Mouse (Mus musculus) heart, postnatal 0 days (tissue): ENCODE data around the gene Bbof1.

Source experiments
- CTCF ChIP-seq: IDR thresholded peaks from 2 replicates; pipeline ENCODE4 v1.5.1; 2016; ENCODE audit warnings: antibody characterized with exemption, control low read depth, low read depth
- EP300 ChIP-seq: IDR thresholded peaks from 2 replicates; pipeline ENCODE4 v1.6.1; 2016; ENCODE audit warnings: antibody characterized with exemption, low read depth

GRCm38 (mm10) chr12:84388774-84389400, 20.0 kb upstream of the Bbof1 start:
- no peak for TF ChIP-seq CTCF
- no peak for TF ChIP-seq EP300
